Mouse (Mus musculus): ENCODE measurements around the gene Eif2ak4.

DNA sequence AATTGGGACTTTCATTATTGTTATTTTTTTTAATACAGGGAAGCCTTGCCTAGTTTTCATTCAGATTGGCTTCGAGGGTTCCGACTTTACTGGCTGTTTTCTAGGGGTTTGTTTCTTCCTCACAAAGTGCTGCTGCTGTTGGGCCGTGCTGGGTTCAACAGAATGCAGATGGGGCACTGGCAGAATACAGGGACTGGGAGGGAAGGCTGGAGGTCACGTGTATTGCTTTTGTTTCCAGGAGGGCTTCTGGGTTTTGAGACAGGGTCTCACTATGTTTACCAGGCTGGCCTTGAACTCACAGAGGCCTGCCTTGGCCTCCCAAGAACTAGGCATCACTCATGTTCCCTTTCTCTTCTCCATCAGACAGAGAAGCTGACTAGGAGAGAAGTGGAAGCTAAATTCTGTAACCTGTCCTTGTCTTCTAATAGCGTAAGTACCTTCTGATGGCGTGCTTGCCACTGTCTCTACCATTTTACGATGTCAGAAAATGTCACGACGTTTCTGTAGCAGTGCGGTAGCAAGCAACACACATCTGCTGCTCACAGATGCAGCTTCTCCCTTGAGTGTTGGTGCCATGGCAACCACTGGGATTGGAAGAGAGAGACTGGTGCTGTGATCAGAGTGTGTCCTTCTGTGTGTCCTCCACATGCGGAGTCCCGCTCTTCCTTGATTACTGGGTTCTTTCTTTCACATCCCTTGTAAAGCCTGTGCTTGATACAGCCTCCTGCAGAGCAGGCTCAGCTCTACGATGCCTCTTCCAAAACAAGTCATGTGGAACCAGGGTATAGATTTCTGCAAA, 69.2 kb downstream of the Eif2ak4 start:
- TF ChIP-seq CTCF (IDR thresholded peaks at IDR 0.05; ENCODE audit: low read depth, low read length) (no peak), TAL1 (conservative IDR thresholded peaks at IDR 0.05; ENCODE audit: low read depth, low read length) (no peak), GATA2 (IDR thresholded peaks at IDR 0.05; ENCODE audit: borderline replicate concordance, low read depth, low read length) (no peak)

All from G1E (cell line).